Mouse (Mus musculus) gastrocnemius, postnatal 10 days (tissue): ENCODE results near the gene Bbs9. TPM values are rescaled to one million over a fixed set of nuclear protein-coding genes. Genes with fewer than 3 reads are reported as not detected.
A peak's percentile ranks its signal among the peaks of the same experiment; 100 is the strongest.

Experiments
- DNase-seq: peaks from one replicate; pipeline ENCODE4 v3.0.0; 2021; ENCODE audit warnings: mixed read lengths
- total RNA-seq, 2 experiments: library from RNA; stranded (reverse); gene quantifications; 2 replicates each; pipeline ENCODE4 v1.2.3; 2021

Bbs9 gene
- total RNA-seq, 2 experiments from 2014 or later, result 9.6 to 11.3 TPM

DNA sequence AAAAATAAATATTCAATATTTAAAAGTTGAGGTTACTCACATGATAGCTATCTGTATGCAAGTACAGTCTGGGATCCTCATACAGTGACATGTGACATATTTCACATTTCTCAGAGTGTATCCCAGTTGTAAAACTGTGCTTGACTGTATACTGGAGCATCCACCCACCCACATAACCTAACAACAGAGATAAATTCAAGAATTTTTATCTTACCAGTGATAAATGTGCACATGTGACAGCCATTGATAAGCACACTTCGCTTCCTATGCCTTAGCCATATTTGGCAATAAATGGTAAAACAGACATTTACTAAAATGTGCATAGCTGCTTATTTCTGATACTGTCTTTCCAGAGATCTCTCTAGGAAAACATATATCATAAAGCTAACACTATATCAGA, 330.5 kb downstream of the Bbs9 start:
- DNase-seq, result no peak

DNA sequence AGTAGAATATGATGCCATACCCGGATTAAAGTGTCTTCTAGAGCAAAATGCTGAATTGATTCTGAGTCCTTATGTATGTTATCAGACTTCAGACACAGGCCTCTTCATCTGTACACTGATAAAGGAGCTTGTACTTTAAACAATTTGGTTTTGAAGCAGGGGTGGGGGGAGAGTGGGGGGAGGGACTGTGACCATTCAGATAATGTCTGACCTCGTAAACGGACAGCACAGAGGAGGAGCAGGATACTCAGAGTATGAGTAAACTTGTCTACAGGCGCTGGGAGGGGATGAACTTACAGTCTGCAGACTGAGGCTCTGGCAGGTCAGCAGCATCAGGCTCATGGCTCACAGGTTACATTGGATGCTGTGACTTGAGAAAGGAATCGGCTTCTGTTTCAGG, 331.0 kb downstream of the Bbs9 start:
- DNase-seq, result no peak

DNA sequence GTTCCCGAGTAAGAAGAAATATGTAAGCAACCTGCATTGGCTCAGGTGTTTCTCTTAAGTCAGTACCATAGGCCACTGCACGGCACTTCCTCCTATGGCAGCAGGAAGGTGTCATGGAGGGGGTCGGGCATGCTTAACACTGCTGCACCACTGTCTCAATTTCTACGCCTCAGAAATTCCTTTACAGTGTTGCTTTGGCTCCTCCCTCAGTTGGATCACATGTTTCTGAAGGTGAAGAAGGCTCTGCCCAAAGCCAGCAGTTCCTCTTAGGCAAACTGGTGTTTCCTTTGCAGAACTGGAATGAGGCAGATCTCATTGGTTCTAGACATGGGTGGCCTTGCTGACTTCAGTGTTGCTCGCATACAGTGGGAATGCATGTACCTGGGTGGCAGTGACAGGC, 332.2 kb downstream of the Bbs9 start:
- no peak for DNase-seq

DNA sequence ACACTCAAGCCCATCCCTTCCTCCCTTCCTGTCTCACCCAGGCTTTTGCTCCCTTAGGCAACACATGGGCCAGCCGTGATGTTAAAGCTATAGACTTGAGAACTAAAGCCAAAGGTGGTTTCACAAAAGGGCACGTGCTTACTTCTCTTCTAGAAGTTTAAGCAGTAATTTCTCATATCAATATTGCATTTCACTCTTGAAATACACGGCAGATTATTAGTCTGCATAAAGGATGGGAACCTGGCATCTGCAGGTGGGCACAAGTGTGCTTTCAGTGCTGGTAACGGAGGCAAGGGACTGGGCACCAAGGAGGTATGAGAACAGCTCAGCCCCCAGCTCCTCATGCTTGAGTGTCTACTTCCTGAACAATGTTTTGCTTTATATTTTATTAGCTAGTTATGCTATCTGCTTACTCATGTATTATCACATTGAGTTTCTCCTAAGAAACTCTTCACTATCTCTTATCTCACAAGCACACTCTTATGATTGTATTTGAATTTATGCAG, 334.2 kb downstream of the Bbs9 start:
- DNase-seq, result no peak

DNA sequence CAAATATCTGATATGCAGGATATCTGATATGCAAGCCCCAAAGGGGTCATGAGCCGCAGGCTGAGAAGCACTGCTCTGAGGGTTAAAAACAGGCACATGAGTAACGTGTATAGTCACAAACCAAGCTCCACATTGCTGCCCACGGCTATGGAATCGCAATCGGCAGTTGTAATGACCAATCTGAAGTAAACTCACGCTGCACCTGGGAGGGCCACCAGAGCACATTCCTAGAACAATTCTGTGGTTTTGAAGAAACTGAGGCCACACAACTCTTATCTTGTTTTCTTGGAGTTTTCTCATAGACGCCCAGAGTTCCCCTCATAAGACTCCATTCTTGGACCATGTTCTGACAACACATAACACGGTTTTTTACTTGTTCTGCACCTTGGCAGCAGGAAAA, 334.9 kb downstream of the Bbs9 start:
- DNase-seq, result no peak

DNA sequence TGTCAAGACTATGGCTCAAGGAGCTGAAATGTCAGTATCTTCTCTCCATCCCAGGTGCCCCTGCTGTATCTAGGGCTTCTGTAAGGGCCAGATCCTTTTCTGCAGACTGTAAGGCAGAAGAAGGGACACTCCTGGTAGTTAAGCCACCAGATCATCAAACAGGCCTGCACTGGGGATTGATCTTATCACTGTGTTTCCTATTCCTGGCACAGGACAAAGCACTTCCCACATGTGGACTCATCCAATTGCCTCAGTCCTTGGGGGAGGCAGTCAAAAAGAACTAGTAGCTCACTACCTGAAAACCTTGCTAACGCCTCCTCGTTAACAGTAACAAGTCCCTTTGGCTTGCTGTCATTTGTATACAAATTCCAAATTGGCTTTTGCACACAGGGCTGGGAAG, 336.4 kb downstream of the Bbs9 start:
- DNase-seq, result no peak

DNA sequence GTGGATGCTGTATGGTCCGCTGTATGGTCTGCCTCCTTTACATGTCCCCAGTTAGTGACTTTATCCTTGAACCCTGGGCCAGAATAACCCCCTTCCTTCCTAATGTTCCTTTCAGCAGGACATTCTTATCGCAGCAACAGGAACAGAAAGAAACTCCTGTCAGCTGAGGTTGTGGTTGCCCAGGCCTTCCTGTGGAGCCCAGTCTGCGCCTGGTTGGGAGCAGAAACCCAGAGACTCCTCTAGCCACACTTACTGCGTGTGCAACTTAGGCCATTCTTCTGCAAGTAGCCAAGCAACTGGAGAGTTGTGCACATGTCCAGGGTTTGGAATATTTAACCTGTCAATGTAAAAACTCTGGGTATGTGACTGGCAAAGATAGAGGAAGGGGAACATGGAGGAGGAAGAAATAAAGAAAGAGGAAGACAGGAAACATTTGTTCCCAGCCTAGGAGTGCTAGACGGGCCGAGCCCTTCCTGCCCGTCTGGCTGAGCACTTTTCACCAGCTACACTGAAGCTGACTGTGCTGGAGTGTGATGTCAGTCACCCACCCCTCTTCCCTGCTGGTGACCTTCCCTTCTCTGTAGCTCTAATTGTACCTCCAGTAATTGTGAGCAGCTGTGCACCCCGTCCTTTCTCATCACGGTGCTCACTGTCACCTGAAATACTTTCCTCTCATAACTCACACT, 339.0 kb downstream of the Bbs9 start:
- DNase-seq, result no peak

DNA sequence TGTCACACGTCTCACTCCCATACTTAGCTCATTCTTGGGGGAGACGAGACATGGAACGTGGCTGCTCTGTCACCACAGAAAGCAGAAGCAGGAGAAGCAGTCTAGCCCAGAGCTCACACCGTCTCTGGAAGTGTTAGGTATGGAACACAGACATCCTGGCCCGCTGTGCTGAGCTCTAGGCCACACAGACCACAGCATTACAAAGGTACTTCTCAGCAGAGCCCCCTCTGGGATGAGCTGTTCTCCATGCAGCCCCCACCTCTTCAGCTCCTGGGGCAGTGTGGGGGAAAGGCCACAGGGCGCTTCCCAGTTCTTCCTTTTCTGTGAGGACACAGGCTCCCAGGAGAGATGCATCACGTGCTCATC, 339.6 kb downstream of the Bbs9 start:
- DNase-seq, result no peak

DNA sequence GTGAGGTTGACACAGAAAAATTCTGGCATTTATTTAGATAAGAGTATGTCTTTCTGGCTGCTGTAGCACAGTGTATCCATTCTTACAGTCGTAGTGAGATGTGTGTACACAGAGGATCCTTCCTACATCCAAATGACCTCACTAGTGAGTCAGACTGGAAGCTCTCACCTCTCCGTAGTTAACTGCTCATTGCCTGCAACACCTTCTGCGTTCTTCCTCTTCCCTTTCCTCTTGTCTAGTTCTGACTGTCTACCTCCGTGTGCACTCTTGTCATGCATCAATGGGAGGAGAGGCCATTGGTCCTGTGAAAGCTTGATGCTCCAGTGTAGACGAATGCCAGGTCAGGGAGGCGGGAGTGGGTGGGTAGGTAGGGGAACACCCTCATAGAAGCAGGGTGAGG, 344.0 kb downstream of the Bbs9 start:
- no peak for DNase-seq

DNA sequence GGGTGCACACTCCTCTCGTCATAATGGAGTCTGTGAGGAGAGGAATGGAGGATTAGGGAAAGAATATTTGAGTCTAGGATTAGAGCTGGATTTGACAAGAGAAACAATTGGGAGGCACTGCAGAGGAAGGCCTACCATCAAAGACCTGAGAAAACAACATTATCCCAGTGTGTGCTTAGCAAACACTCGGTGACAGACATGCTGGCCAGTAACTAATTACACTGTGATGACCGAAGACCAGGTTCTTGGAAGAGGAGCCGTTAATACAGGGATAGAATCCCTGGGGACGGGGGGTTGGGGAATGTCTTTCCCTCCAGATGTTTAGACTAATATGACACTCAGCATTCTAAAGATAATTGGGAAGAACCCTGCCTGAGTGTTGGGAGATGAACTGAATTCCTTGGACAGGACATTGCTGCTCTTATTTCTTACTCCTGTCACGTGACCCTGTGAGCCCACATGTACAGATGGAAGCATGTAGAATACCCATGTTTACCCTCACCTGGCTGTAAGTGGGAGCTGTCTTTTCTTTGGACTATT, 345.2 kb downstream of the Bbs9 start:
- DNase-seq, result no peak

DNA sequence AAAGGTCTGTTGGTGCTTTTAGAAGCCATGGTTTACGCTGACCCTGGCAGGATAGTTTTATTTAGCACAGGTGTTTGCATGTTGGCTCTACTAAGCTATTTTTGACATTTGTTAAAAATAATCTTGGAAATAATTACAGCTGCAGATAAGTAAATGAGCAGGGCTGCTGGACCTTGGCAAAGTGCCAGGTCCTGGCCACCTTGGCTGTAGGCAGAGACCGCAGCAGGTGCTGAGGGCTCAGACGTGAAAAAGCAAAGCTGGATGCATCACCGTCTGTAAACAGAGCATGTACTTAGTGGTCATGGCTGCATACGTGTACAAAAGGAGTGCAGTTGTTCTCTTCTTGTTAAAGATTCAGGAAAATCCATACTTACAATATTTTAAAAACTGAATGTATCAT, 347.3 kb downstream of the Bbs9 start:
- peak; percentile 39 for DNase-seq

DNA sequence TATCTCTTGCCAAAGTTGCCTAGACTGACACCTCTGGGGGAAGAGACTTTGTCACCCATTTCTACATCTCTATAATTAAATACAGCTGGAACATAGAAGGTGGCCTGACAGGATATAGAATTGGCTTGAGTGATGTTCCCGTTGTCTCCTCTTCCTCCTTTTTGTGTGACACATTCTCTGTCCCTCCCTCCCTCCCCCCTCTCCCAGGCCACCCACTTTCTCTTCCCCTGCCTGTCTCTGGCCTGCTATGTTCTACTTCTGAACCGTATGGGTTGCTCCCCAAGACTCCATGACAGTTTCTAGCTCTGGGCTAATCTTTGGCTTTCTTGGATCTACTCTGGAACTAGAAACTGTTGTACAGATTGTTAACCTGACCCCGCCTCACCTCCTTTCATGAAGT, 348.3 kb downstream of the Bbs9 start:
- DNase-seq, result no peak

DNA sequence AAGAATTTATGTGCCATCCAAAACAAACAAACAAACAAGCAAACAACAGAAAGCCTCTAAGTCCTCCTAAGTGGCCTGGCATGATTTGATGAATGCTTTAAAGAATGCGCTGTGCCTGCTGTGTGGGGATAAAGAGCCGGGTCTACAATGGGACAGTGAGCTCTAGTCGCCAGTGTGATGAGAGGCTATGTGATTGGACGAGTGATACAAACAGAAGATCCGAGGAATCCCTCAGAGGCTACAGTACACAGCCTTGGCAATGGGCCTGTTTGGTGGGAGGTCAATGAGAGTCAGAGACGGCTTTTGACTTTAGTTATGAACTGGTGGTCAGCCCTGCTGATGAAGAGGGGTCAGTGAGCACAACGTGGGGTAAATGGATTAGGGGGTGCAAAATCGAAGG, 349.4 kb downstream of the Bbs9 start:
- DNase-seq, result no peak

DNA sequence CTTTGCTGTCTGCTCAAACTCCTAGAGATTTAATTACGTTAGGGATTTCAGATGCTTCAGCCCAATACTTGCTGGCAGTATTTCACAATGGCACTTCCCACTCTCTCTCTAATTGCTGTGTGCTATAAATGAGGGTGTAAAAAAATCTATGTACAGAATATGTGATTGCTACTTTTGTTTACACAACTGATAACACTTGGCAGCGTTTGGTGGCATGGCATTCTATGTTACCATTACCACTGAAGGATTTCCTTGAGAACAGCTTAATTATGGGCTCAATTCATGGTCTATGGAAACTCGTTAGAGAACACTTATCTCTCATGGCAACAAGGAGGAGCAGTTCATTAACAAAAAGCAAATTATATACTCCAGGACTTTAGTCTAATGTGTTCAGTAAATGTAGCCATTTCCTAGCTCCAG, 351.1 kb downstream of the Bbs9 start:
- DNase-seq, result no peak

DNA sequence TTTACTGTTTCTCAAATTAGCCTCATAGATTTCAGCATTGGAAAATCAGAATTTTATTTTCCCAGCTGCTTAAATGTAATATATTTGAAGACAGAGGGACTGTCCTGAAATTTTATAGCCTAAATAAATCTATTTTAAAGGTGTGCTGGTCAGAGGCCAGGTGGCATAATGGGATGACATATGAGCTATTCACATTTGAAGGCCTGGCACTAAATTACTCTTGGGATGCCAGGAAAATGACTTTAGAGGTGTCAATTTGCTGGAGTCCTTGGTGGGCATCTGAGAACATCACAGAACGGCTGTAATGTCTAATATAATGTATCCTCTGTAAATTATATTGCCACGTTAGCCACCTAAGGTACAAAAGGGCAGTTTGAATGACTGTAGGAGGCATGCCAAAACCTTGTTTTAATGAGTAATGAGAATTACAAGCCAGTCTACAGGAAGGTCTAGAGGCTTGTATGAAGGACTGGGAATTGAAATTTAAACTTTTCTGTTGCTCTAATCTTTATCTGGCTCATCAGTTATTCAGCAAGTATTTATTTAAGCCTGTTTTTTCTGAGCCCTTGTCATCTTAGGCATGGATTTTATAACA, 351.8 kb downstream of the Bbs9 start:
- no peak for DNase-seq

DNA sequence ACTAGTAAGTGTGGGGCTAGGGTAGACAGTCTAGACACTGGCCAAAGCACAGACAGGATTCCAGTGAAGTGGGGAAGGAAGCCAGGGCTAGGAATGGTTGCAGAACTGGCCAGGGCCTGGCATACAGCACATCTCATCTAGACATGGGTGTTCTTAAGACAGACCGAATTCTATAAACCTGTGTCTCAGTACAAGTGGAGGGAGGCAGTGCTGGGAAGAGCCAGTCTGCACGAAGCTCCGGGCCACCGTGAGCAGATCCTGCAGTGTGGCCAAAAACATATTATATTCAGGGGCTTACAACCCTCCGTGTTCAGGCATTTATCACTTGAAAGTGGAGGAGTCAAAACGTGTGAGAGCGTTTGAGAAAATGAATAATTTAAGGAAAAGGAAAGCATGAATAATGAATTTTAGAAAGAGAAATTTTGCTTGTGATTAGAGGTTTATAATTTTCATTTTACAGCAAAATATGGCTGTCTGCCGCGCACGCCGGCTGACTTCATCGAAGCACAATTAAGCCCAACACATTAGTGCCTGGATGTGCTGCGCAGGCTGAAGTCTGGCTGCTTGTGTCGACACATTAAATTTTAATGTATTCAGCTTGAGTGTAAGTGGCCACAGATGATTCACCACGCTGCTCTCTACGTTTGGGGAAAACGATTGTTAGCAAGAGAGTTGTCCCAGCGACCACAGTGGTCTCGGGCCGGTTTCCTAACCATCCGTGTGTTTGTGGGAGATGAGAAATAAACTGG, 353.9 kb downstream of the Bbs9 start:
- DNase-seq, result no peak

DNA sequence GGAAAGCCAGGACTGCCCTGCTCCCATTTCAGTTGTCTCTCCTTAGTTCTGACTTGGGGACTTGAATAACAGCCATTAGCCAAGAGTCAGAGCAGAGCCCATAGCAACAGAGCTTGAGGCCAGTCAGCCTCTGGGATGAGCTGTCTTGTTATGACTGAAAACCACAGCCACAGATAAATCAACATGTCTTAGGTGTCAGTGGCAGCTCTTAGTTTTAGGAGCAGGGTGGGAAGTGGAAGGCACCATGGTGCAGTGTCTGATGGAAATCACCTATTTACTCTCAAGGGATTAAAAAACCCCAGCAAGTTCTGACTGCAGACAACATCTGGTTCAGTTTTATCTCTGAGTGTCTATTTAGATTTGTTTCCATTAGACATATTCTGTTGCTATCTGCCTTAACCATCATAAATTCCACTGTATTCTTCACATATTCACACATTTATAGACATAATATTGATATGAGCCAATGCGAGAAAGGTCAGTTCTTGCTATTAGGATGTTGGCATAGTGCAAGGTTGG, 359.5 kb downstream of the Bbs9 start:
- no peak for DNase-seq

DNA sequence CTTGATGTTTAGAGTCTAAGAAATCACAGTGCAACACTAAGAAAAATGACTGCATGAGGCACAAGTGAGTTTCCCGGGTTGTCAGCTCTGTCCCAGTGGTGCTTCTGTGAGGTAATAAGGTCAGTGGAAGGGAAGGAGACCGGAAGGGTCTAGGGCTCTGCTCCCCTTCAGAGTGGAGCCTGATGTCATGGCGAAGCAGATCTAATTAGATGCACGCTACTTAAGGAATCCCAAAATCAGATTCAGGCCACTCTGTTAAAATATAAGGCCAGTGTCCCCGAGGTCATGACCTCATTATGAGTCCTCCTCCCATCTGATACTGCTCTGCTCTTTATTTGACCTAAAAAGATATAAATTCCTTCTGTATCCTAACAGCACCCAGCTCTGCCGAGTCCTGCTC, 361.5 kb downstream of the Bbs9 start:
- DNase-seq, result no peak

DNA sequence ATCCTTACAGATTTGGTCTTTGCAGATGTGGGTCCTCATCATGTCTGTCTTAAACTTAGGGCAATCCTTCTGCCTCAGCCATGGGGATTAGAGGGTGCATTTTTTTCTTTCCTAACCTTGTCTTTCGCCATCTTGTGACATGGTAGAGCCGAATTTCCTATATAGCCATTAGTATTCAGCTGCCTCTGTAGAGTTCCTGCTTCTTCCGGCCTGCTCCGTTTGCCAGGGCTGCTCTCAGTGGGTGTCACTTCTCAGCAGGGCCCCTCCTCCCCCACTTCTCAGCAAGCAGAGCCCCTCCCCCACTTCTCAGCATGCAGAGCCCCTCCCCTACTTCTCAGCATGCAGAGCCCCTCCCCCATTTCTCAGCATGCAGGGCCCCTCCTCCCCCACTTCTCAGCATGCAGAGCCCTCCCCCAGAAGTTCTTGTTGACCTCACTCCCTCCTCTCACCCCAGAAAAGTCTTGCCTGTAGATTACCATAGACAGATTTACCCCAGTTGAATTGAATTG, 362.2 kb downstream of the Bbs9 start:
- DNase-seq, result no peak

DNA sequence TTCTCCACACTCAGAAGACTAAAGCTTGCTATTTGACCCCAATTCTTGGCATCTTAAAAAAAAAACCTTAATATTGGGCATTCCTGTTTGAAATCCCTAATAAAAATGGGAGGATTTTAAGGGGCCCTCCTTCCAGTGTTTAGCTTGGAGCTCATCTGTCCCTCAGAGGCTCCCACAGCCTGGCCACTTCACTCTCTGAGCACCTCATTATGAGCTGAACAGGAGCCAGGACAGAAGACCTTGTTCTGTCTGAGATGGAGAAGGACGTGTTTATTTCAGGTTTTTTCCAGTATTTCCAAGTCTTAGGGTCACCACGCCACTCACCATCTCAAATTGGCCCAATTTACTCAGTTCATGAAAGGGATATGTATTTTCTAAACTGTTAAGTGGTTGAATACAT, 370.5 kb downstream of the Bbs9 start:
- DNase-seq, result no peak

DNA sequence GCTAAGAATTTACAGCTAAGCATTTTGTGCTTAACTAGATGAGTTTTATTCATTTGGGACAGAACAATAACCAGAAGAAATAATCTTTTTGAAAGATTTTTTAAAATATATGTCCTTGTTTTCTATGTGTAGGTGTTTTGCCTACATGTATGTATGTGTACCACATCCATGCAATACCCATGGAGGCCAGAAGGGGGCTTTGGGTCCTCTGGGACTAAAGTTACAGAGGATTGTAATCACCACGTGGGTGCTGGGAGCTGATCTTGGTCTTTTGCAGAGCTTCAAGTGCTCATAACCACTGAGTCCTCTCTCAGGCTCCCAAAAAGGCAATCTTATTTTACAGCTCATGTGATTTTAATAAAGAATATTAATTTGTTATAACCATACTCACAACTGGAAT, 371.3 kb downstream of the Bbs9 start:
- DNase-seq, result no peak

DNA sequence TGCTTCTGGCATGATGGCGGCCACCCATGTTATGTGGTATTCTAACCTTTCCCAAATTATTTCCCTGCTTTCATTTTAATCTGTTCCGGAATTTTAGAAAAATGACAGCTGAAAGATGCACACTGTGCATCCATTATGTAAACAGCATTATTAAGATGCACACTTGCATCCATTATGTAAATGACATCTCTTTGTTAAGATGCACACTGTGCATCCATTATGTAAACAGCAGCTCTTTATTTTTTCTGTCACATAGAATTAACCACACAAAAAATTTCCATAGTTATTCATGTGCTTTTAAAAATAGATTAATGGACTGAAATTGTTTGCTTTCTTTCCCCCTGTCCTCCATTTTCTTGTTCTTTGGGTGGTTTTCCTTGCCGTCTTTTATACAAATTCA, 373.3 kb downstream of the Bbs9 start:
- no peak for DNase-seq

DNA sequence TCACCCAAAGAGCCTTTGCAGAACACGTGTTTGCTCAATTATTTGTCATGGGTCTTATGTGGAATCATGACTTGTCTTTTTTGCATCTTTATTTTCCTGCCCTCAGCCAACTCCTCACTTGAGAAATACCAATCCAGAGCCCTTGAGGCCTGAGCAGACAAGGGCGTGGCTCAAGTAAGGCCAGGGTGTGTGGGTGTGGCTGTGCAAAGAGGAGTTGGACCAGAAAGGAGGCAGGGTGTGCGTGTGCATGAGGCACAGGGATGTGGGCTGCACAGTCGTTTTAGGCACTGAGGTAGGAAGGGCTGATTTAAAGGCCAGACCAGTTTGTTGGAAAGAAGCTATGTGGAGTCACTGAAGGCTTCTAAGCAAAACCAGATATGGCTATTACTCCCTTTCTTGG, 373.7 kb downstream of the Bbs9 start:
- no peak for DNase-seq
